Mouse (Mus musculus): ENCODE measurements around the gene 4933424G06Rik. TPM values are rescaled to one million over a fixed set of nuclear protein-coding genes. Genes with fewer than 3 reads are reported as not detected.
A peak's percentile ranks its signal among the peaks of the same experiment; 100 is the strongest.

The 4933424G06Rik gene
- total RNA-seq, 2 experiments from 2014 or later: not detected

- ATAC-seq (replicated peaks; ENCODE audit: poor library complexity): peak; percentile 53
Measured at GRCm38 (mm10) chr1:36709055-36709853, 695 bp upstream of the 4933424G06Rik start.

- no peak for ATAC-seq (replicated peaks; ENCODE audit: poor library complexity)
Measured at GRCm38 (mm10) chr1:36711104-36711503, 1.2 kb downstream of the 4933424G06Rik start.

GRCm38 (mm10) chr1:36714311-36714710 lies 4.4 kb downstream of the 4933424G06Rik start, which contains the start of gene Actr1b:
Gene Actr1b, minus strand, starts transcription at chr1:36714422.
- no peak for ATAC-seq (replicated peaks; ENCODE audit: poor library complexity)

- ATAC-seq (replicated peaks; ENCODE audit: poor library complexity): peak; percentile 74
Measured at GRCm38 (mm10) chr1:36718786-36719185, 8.8 kb downstream of the 4933424G06Rik start.

GRCm38 (mm10) chr1:36723146-36724056 lies 13.5 kb downstream of the 4933424G06Rik start:
- no peak for ATAC-seq (replicated peaks; ENCODE audit: poor library complexity)

GRCm38 (mm10) chr1:36724057-36724431 lies 14.1 kb downstream of the 4933424G06Rik start:
- ATAC-seq (replicated peaks; ENCODE audit: poor library complexity): no peak

GRCm38 (mm10) chr1:36737300-36737699 lies 27.4 kb downstream of the 4933424G06Rik start:
- peak; percentile 99 for ATAC-seq (replicated peaks; ENCODE audit: poor library complexity)

- no peak for ATAC-seq (replicated peaks; ENCODE audit: poor library complexity)
Measured at GRCm38 (mm10) chr1:36739231-36739630, 29.3 kb downstream of the 4933424G06Rik start.

- no peak for ATAC-seq (replicated peaks; ENCODE audit: poor library complexity)
Measured at GRCm38 (mm10) chr1:36743046-36743445, 33.1 kb downstream of the 4933424G06Rik start.

GRCm38 (mm10) chr1:36744268-36744944 lies 34.5 kb downstream of the 4933424G06Rik start:
- peak; percentile 88 for ATAC-seq (replicated peaks; ENCODE audit: poor library complexity)

- no peak for ATAC-seq (replicated peaks; ENCODE audit: poor library complexity)
Measured at GRCm38 (mm10) chr1:36745661-36746060, 35.7 kb downstream of the 4933424G06Rik start.

- peak; percentile 74 for ATAC-seq (replicated peaks; ENCODE audit: poor library complexity)
Measured at GRCm38 (mm10) chr1:36746452-36746851, 36.5 kb downstream of the 4933424G06Rik start.

- peak; percentile 86 for ATAC-seq (replicated peaks; ENCODE audit: poor library complexity)
Measured at GRCm38 (mm10) chr1:36753932-36754675, 44.2 kb downstream of the 4933424G06Rik start.

GRCm38 (mm10) chr1:36758553-36758952 lies 48.6 kb downstream of the 4933424G06Rik start:
- no peak for ATAC-seq (replicated peaks; ENCODE audit: poor library complexity)

GRCm38 (mm10) chr1:36759076-36759475 lies 49.1 kb downstream of the 4933424G06Rik start:
- no peak for ATAC-seq (replicated peaks; ENCODE audit: poor library complexity)

GRCm38 (mm10) chr1:36760401-36760800 lies 50.5 kb downstream of the 4933424G06Rik start:
- no peak for ATAC-seq (replicated peaks; ENCODE audit: poor library complexity)

- ATAC-seq (replicated peaks; ENCODE audit: poor library complexity): no peak
Measured at GRCm38 (mm10) chr1:36761061-36761460, 51.1 kb downstream of the 4933424G06Rik start.

GRCm38 (mm10) chr1:36761568-36761967 lies 51.6 kb downstream of the 4933424G06Rik start, which contains the start of gene Zap70:
Gene Zap70, plus strand, starts transcription at chr1:36761798.
- ATAC-seq (replicated peaks; ENCODE audit: poor library complexity): no peak

GRCm38 (mm10) chr1:36766431-36767205 lies 56.7 kb downstream of the 4933424G06Rik start:
- ATAC-seq (replicated peaks; ENCODE audit: poor library complexity): peak; percentile 31
